Mouse (Mus musculus) lung, embryonic 16.5 days (tissue): ENCODE data around the gene Mrap. TPM values are rescaled to one million over a fixed set of nuclear protein-coding genes. Genes with fewer than 3 reads are reported as not detected.

Experiments used
- ATAC-seq: fragments of 200-750 bp; cut with Nextera tagmentation; 2 replicates; pipeline ENCODE4 v1.8.0; 2017; ENCODE audit warnings: low read depth, mild to moderate bottlenecking, moderate library complexity
- H3K27ac ChIP-seq: fragments of 300-500 bp; sonication (generic); 2 replicates; pipeline ENCODE4 v1.5.1; 2014; ENCODE audit warnings: mild to moderate bottlenecking, control low read depth, low read length
- H3K27me3 ChIP-seq: fragments of 300-500 bp; sonication (generic); 2 replicates; pipeline ENCODE4 v1.6.1; 2014; ENCODE audit warnings: low read depth, low read length, mixed read lengths; ENCODE audit not compliant: control insufficient read depth, insufficient read depth
- H3K36me3 ChIP-seq: fragments of 300-500 bp; sonication (generic); 2 replicates; pipeline ENCODE4 v1.6.1; 2014; ENCODE audit warnings: low read length; ENCODE audit not compliant: control insufficient read depth, insufficient read depth
- H3K4me1 ChIP-seq: fragments of 300-500 bp; sonication (generic); replicated peaks from 2 replicates; pipeline ENCODE4 v1.6.1; 2014; ENCODE audit warnings: low read length, mixed read lengths; ENCODE audit not compliant: control insufficient read depth, insufficient read depth
- H3K4me2 ChIP-seq: fragments of 300-500 bp; sonication (generic); 2 replicates; pipeline ENCODE4 v1.6.1; 2014; ENCODE audit warnings: low read depth, low read length, control low read depth
- H3K4me3 ChIP-seq: fragments of 300-500 bp; sonication (generic); 2 replicates; pipeline ENCODE4 v1.5.1; 2014; ENCODE audit warnings: mild to moderate bottlenecking, low read length, control low read depth
- H3K9ac ChIP-seq: fragments of 300-500 bp; sonication (generic); 2 replicates; pipeline ENCODE4 v1.6.1; 2014; ENCODE audit warnings: low read length, control low read depth
- H3K9me3 ChIP-seq: fragments of 300-500 bp; sonication (generic); 2 replicates; pipeline ENCODE4 v1.6.1; 2016; ENCODE audit warnings: low read length; ENCODE audit not compliant: control insufficient read depth
- WGBS: fragments of 180-500 bp; shearing (Covaris S2); extraction: QIAGEN DNeasy Blood & Tissue Kit; methylation state at CpG from one replicate; pipeline ENCODE4 v1.1.7; 2014; 5-methylcytosine and 5-hydroxymethylcytosine counted together
- polyA plus RNA-seq: library from polyadenylated mRNA; unstranded; fragments of >200 nt; fragmentation: Nextera tagmentation; extraction: Ambion mirVana; gene quantifications from 2 replicates; pipeline ENCODE4 v1.2.1, GENCODE M21; 2015

Gene Mrap
- polyA plus RNA-seq, 1 experiment from 2014 or later: 4.6 TPM

DNA sequence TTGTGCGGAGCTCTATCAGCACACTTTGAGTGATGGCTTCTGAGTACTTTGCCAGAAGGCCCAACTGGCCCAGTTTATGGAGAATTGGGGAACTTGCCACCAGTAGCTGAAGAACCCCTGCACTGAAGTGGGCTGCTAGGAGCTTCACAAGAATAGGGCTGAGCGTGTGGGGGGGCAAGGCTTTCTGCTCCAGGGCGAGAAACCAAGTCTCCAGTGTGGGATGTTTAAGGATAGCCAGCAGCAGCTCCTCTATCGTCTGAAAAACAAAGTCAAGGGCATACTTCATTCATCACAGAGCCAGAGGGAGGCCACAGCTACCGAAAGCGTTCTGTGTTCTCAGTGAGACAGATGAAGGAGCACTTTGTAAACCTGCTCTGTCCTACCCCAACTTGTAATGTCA is 36.6 kb downstream of the Mrap start:
- no peak overlapping the region for H3K27ac ChIP-seq
- ATAC-seq: no peak
- no peaks in the 10 kb centered on the region for H3K4me1 ChIP-seq
- 81% methylated on average over 6 of the region's 6 CpGs for WGBS
- no peak overlapping the region for H3K4me3 ChIP-seq
- no peak overlapping the region for H3K9ac ChIP-seq
- no peaks in the 10 kb centered on the region for H3K9me3 ChIP-seq
- H3K4me2 ChIP-seq: no peak overlapping the region
- H3K36me3 ChIP-seq: peaks cover 22% of the 10 kb centered on the region
- no peaks in the 10 kb centered on the region for H3K27me3 ChIP-seq

DNA sequence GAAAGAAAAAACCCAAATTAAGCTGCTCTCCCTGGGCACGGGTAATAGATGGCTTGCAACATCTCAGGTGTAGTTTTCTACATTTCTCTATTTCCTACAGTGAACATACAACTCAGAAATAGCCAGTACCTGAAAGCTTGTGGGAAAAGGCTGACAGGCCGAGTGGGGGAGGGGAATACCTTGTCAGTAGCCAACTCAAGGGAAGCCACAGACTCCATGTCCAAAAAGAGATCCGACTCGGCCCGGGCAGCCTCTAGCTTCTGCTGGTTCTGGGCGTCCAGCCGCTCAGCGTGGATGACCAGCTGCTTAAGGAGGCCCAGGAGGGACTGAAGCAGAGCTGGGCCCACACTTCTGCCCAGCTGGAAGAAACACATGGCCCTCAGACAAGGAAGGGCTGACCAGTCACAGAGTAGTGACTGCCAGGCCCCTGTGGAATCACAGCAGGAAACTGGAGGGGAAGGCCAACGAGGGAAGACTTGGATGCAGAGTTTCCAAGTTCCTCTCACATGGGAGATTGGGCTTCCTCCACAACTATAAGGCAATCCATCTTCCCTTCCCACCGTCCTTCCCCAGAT is 38.0 kb downstream of the Mrap start:
- Histone ChIP-seq H3K9me3 (no peaks in the 10 kb centered on the region), H3K4me1 (no peaks in the 10 kb centered on the region), H3K27ac (no peak overlapping the region), H3K27me3 (no peaks in the 10 kb centered on the region), H3K36me3 (peaks cover 25% of the 10 kb centered on the region), H3K9ac (no peak overlapping the region), H3K4me3 (no peak overlapping the region), H3K4me2 (no peak overlapping the region)
- WGBS: 74% methylated on average over 10 of the region's 10 CpGs
- ATAC-seq: no peak

DNA sequence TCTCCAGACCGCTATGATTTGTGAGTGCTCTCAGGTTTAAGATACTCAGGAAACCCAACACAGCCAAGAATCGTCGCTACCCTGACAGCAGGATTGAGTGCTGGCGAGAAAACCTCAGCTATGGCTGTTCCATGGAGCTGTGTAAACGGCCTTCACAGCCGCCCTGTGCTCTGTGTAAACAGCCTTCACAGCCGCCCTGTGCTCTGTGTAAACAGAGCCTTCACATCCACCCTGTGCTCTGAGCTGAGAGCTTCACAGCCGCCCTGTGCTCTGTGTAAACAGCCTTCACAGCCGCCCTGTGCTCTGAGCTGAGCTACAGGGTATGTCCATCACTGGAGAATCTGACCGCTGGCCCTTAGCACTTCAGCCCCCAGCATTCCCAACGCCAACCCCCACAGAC is 41.8 kb downstream of the Mrap start:
- no peaks in the 10 kb centered on the region for H3K27me3 ChIP-seq
- H3K9me3 ChIP-seq: no peaks in the 10 kb centered on the region
- WGBS: 24% methylated on average over 11 of the region's 11 CpGs
- no peak overlapping the region for H3K27ac ChIP-seq
- no peak overlapping the region for H3K4me2 ChIP-seq
- no peak overlapping the region for H3K4me3 ChIP-seq
- no peaks in the 10 kb centered on the region for H3K4me1 ChIP-seq
- peaks cover 16% of the 10 kb centered on the region for H3K36me3 ChIP-seq
- H3K9ac ChIP-seq: no peak overlapping the region
- peak; percentile 59 for ATAC-seq

DNA sequence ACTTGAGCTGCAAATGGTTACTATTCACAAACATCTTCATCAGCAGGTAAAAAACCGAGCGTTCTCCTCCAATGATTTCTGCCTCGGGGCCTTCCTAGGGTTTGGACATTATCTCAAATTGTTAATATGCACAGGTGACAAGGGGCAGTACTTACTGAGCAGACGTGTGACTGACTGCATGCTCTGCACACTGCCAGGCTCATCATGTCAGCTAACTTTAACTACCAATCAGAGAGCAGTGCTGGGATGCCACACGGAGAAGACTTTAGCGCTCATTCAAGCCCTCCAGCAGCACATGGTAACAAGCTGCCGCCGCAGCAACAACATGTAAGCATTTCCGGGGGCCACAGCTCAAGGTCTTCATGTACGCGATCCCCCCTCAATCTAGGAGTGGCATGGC is 45.3 kb downstream of the Mrap start:
- Histone ChIP-seq H3K4me1 (no peaks in the 10 kb centered on the region), H3K4me3 (no peak overlapping the region), H3K27ac (no peak overlapping the region), H3K4me2 (no peak overlapping the region), H3K9ac (no peak overlapping the region), H3K27me3 (no peaks in the 10 kb centered on the region), H3K9me3 (no peaks in the 10 kb centered on the region), H3K36me3 (peaks cover 35% of the 10 kb centered on the region)
- ATAC-seq: no peak
- WGBS: 87% methylated on average over 11 of the region's 11 CpGs

DNA sequence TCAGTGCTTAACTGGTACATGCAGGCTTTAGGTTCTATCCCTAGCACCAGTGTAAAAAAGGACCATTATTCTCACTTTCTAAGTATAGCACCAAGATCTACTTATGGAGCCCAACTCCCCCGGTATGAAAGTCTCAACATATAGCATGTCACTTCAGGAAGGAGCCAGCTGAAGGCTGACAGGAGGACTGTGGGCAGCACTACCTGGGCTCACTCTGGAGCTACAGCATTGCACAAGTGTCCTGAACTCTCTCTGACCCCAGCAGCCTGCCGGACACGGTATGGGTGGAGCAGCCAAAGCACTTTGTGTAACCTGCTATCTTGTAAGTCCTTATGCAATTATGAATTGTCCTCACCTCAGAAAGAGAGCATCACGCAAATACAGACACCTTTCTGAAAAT is 47.2 kb downstream of the Mrap start:
- 51% methylated on average over 4 of the region's 4 CpGs for WGBS
- H3K27ac ChIP-seq: no peak overlapping the region
- H3K27me3 ChIP-seq: no peaks in the 10 kb centered on the region
- no peak overlapping the region for H3K9ac ChIP-seq
- no peaks in the 10 kb centered on the region for H3K4me1 ChIP-seq
- H3K9me3 ChIP-seq: no peaks in the 10 kb centered on the region
- ATAC-seq: no peak
- H3K4me2 ChIP-seq: no peak overlapping the region
- peaks cover 38% of the 10 kb centered on the region for H3K36me3 ChIP-seq
- H3K4me3 ChIP-seq: no peak overlapping the region

DNA sequence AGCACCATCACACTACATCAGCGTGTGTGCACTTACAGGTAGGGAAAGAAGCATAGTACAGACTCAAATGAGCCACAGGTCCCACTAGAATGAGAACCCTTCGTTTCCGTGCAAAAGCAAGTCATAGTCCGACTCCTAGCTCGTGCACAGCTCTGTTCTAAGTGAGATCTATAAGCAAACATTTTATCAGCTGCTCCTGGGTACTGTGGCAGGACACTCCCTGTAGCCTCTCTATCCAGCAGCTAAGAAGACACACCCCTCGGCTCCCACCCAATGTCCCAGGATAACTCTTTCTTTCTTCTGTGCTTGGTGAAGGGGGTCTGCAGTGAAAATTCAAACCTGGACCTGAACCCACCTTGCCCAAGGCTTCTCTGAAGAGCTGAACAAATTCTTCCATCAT is 50.6 kb downstream of the Mrap start:
- WGBS: 83% methylated on average over 6 of the region's 6 CpGs

DNA sequence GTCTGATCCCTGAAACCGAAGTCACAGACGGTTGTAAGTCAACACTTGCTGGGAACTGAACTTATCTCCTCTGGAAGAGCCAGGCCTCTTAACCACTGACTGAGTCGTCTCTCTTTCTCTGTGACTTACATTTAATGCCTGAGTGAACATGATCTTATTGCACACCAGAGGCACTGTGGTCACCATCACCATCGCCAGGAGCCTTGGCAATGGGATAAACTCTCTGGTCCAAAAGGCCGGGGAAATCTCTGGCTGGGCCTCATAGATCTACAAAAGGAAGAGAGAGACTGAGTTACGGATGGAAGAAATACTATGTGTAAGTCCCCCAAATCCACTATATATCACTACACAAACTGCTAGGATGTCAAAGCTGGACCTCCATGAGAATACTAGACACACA is 52.9 kb downstream of the Mrap start:
- Histone ChIP-seq H3K36me3 (peaks cover 42% of the 10 kb centered on the region), H3K9ac (no peak overlapping the region), H3K9me3 (no peaks in the 10 kb centered on the region), H3K27ac (no peak overlapping the region), H3K27me3 (no peaks in the 10 kb centered on the region), H3K4me2 (no peak overlapping the region), H3K4me3 (no peak overlapping the region), H3K4me1 (no peaks in the 10 kb centered on the region)
- WGBS: 81% methylated on average over 6 of the region's 6 CpGs
- ATAC-seq: no peak

More for the DNA sequence above, 50.6 kb downstream of the Mrap start:
- H3K9me3 ChIP-seq: no peaks in the 10 kb centered on the region
- H3K27ac ChIP-seq: no peak overlapping the region
- no peaks in the 10 kb centered on the region for H3K27me3 ChIP-seq
- no peak overlapping the region for H3K9ac ChIP-seq
- H3K4me2 ChIP-seq: no peak overlapping the region
- H3K4me1 ChIP-seq: no peaks in the 10 kb centered on the region
- no peak overlapping the region for H3K4me3 ChIP-seq
- ATAC-seq: no peak
- peaks cover 45% of the 10 kb centered on the region for H3K36me3 ChIP-seq

DNA sequence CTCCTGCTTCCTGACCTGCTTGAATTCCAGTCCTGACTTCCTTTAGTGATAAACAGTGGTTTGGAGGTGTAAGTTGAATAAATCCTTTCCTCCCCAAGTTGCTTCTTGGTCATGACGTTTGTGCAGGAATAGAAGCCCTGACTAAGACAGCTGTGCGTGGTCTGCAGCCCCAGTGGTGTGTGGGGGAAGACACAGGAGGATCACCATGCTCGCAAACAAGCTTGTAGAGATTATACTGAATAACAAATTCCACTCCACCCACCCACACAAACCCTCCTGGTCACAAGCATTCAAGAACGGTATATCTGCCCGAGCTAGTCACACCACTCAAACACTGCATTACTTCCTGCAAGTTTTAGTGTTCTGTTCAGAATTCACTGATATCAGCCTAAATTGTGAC is 54.1 kb downstream of the Mrap start:
- H3K4me1 ChIP-seq: no peaks in the 10 kb centered on the region
- no peak overlapping the region for H3K4me3 ChIP-seq
- peaks cover 37% of the 10 kb centered on the region for H3K36me3 ChIP-seq
- 75% methylated on average over 5 of the region's 5 CpGs for WGBS
- no peak overlapping the region for H3K9ac ChIP-seq
- no peak overlapping the region for H3K4me2 ChIP-seq
- H3K27me3 ChIP-seq: no peaks in the 10 kb centered on the region
- no peaks in the 10 kb centered on the region for H3K9me3 ChIP-seq
- ATAC-seq: no peak
- no peak overlapping the region for H3K27ac ChIP-seq

DNA sequence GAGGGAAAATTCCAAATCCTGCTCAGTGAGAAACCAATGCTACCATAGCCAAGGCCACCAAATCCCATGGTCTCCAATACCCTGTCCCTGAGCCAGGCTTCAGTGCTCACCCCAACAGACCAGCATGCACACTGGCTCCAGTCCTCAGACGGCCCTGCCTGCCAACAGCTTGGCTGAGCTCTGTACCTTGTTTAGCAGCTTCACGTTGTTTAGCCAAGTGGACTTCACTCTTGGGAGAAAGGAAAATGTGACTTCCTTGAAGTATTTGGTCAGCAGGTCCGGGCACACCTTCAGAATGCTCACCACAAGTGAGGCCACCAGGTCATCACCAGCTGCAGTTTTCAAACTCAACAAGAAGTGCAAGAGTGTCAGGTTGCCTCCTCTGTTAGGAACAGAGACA is 54.5 kb downstream of the Mrap start:
- H3K36me3 ChIP-seq: peaks cover 34% of the 10 kb centered on the region

DNA sequence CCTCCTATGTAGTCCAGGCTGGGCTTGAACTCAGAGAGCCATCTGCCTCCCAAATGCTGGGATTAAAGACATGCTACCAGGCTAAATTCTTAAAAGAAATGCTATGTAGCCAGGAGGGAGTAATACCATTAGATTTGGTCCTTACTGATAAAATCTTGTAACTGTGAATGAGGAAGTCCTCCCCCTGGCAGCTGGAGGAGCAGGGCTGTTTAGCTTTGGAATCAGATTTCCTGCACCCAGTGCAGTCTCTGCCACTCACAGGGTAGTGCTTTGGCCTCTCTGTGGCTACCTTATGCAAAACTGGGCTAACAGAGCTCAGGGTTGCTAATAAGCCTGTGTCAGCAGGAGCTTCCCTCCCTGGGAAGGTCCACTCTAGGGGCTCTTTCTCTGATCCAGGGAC is 56.7 kb downstream of the Mrap start:
- no peaks in the 10 kb centered on the region; the same call in 1 of the 2 replicates for H3K4me1 ChIP-seq
- peaks cover 31% of the 10 kb centered on the region for H3K36me3 ChIP-seq
- no peaks in the 10 kb centered on the region for H3K9me3 ChIP-seq
- no peak for ATAC-seq
- no peak overlapping the region for H3K4me2 ChIP-seq
- H3K4me3 ChIP-seq: no peak overlapping the region
- H3K9ac ChIP-seq: no peak overlapping the region
- no peaks in the 10 kb centered on the region for H3K27me3 ChIP-seq
- H3K27ac ChIP-seq: no peak overlapping the region

More for the DNA sequence above, 54.5 kb downstream of the Mrap start:
- no peak overlapping the region for H3K4me2 ChIP-seq
- H3K4me3 ChIP-seq: no peak overlapping the region
- no peak overlapping the region for H3K27ac ChIP-seq
- no peak for ATAC-seq
- no peaks in the 10 kb centered on the region for H3K4me1 ChIP-seq
- no peaks in the 10 kb centered on the region for H3K27me3 ChIP-seq
- WGBS: 57% methylated on average over 3 of the region's 3 CpGs
- H3K9me3 ChIP-seq: no peaks in the 10 kb centered on the region
- H3K9ac ChIP-seq: no peak overlapping the region
